Mouse (Mus musculus) testis, adult 2 months (tissue): ENCODE results near the gene Cdc42bpa. TPM values are rescaled to one million over a fixed set of nuclear protein-coding genes. Genes with fewer than 3 reads are reported as not detected.

Experiments
- H3K27ac ChIP-seq: fragments of 200-500 bp; 2 replicates; pipeline ENCODE4 v1.5.1; 2012; ENCODE audit warnings: low read depth, low read length; ENCODE audit not compliant: control insufficient read depth, insufficient read depth
- H3K27me3 ChIP-seq: fragments of 200-500 bp; 2 replicates; pipeline ENCODE4 v1.6.1; 2012; ENCODE audit warnings: mild to moderate bottlenecking, low read length, moderate library complexity; ENCODE audit not compliant: control insufficient read depth, insufficient read depth
- H3K36me3 ChIP-seq: fragments of 200-500 bp; 2 replicates; pipeline ENCODE4 v1.6.1; 2012; ENCODE audit warnings: mild to moderate bottlenecking, low read length; ENCODE audit not compliant: control insufficient read depth, insufficient read depth
- H3K4me1 ChIP-seq: fragments of 200-500 bp; 2 replicates; pipeline ENCODE4 v1.6.1; 2012; ENCODE audit warnings: low read length; ENCODE audit not compliant: control insufficient read depth, insufficient read depth
- H3K4me3 ChIP-seq: fragments of 200-500 bp; 2 replicates; pipeline ENCODE4 v1.5.1; 2012; ENCODE audit warnings: low read depth, mild to moderate bottlenecking, low read length, moderate library complexity, mixed read lengths; ENCODE audit not compliant: control insufficient read depth
- CTCF ChIP-seq: fragments of 200-500 bp; IDR thresholded peaks from 2 replicates; pipeline ENCODE4 v1.5.1; 2012; ENCODE audit warnings: low read depth, mild to moderate bottlenecking, inconsistent platforms, low read length, moderate library complexity; ENCODE audit not compliant: control insufficient read depth, insufficient read depth, insufficient replicate concordance
- POLR2A ChIP-seq: fragments of 200-500 bp; IDR thresholded peaks from 2 replicates; pipeline ENCODE4 v1.6.1; 2012; ENCODE audit warnings: low read depth, mild to moderate bottlenecking, inconsistent platforms, low read length, moderate library complexity; ENCODE audit not compliant: control insufficient read depth
- polyA plus RNA-seq: library from polyadenylated mRNA; depleted of rRNA; stranded (reverse); fragments of >200 nt; gene quantifications from 2 replicates; pipeline ENCODE4 v1.2.3, GENCODE M21; 2012

The Cdc42bpa gene
- polyA plus RNA-seq, 1 experiment, result 9.1 TPM

- no peak overlapping the region for H3K27ac ChIP-seq
Observed at GRCm38 (mm10) chr1:179960882-179961698, 818 bp downstream of the Cdc42bpa start.

GRCm38 (mm10) chr1:179961777-179962176 lies 1.5 kb downstream of the Cdc42bpa start:
- H3K36me3 ChIP-seq, result no peaks in the 10 kb centered on the region
- TF ChIP-seq CTCF, result no peak
- no peak for TF ChIP-seq POLR2A
- H3K4me3 ChIP-seq, result no peak overlapping the region
- H3K27ac ChIP-seq, result no peak overlapping the region
- H3K4me1 ChIP-seq, result peaks cover 7% of the 10 kb centered on the region
- no peaks in the 10 kb centered on the region for H3K27me3 ChIP-seq

More at GRCm38 (mm10) chr1:179960882-179961698, 818 bp downstream of the Cdc42bpa start:
- Histone ChIP-seq H3K4me1 (peaks cover 7% of the 10 kb centered on the region), H3K4me3 (no peak overlapping the region), H3K36me3 (no peaks in the 10 kb centered on the region), H3K27me3 (no peaks in the 10 kb centered on the region)
- no peak for TF ChIP-seq POLR2A
- no peak for TF ChIP-seq CTCF

- Histone ChIP-seq H3K36me3 (no peaks in the 10 kb centered on the region), H3K27ac (no peak overlapping the region), H3K4me1 (peaks cover 2% of the 10 kb centered on the region; the same call in 1 of the 2 replicates), H3K4me3 (no peak overlapping the region), H3K27me3 (no peaks in the 10 kb centered on the region)
- TF ChIP-seq POLR2A (no peak), CTCF (no peak)
Observed at GRCm38 (mm10) chr1:179969776-179970428, 9.6 kb downstream of the Cdc42bpa start.

- Histone ChIP-seq H3K4me1 (peaks cover 2% of the 10 kb centered on the region; the same call in 1 of the 2 replicates), H3K36me3 (no peaks in the 10 kb centered on the region), H3K27me3 (no peaks in the 10 kb centered on the region), H3K4me3 (no peak overlapping the region), H3K27ac (no peak overlapping the region)
- TF ChIP-seq CTCF (no peak), POLR2A (no peak)
Observed at GRCm38 (mm10) chr1:179975021-179975420, 14.7 kb downstream of the Cdc42bpa start.

GRCm38 (mm10) chr1:179975645-179976275 lies 15.5 kb downstream of the Cdc42bpa start:
- no peak overlapping the region for H3K4me3 ChIP-seq
- TF ChIP-seq POLR2A (no peak), CTCF (no peak)
- no peaks in the 10 kb centered on the region for H3K36me3 ChIP-seq
- no peaks in the 10 kb centered on the region for H3K27me3 ChIP-seq
- H3K4me1 ChIP-seq, result peaks cover 2% of the 10 kb centered on the region; the same call in 1 of the 2 replicates
- H3K27ac ChIP-seq, result no peak overlapping the region

GRCm38 (mm10) chr1:179977437-179977836 lies 17.2 kb downstream of the Cdc42bpa start:
- H3K27ac ChIP-seq, result no peak overlapping the region
- no peak for TF ChIP-seq POLR2A
- TF ChIP-seq CTCF, result no peak
- no peaks in the 10 kb centered on the region for H3K36me3 ChIP-seq
- no peaks in the 10 kb centered on the region for H3K4me1 ChIP-seq
- no peaks in the 10 kb centered on the region for H3K27me3 ChIP-seq
- H3K4me3 ChIP-seq, result no peak overlapping the region

GRCm38 (mm10) chr1:179978742-179979141 lies 18.5 kb downstream of the Cdc42bpa start:
- TF ChIP-seq POLR2A, result no peak
- TF ChIP-seq CTCF, result no peak
- no peak overlapping the region for H3K27ac ChIP-seq
- H3K4me3 ChIP-seq, result no peak overlapping the region

More at GRCm38 (mm10) chr1:179978742-179979141, 18.5 kb downstream of the Cdc42bpa start:
- no peaks in the 10 kb centered on the region for H3K27me3 ChIP-seq
- no peaks in the 10 kb centered on the region for H3K4me1 ChIP-seq
- H3K36me3 ChIP-seq, result no peaks in the 10 kb centered on the region
